Mouse (Mus musculus) midbrain, embryonic 12.5 days (tissue): ENCODE data around the gene Ubald2. TPM values are rescaled to one million over a fixed set of nuclear protein-coding genes. Genes with fewer than 3 reads are reported as not detected.

Experiments
- ATAC-seq: fragments of 200-750 bp; cut with Nextera tagmentation; 2 replicates; pipeline ENCODE4 v1.8.0; 2017; ENCODE audit warnings: low read depth, moderate TSS enrichment, moderate library complexity; ENCODE audit not compliant: low FRiP score
- H3K27ac ChIP-seq: fragments of 300-500 bp; sonication (generic); replicated peaks from 2 replicates; pipeline ENCODE4 v1.5.1; 2016; ENCODE audit warnings: mild to moderate bottlenecking
- H3K27me3 ChIP-seq: fragments of 300-500 bp; sonication (generic); 2 replicates; pipeline ENCODE4 v1.6.1; 2016; ENCODE audit warnings: mild to moderate bottlenecking
- H3K36me3 ChIP-seq: fragments of 300-500 bp; sonication (generic); 2 replicates; pipeline ENCODE4 v1.6.1; 2016
- H3K4me1 ChIP-seq: fragments of 300-500 bp; sonication (generic); 2 replicates; pipeline ENCODE4 v1.6.1; 2016
- H3K4me2 ChIP-seq: fragments of 300-500 bp; sonication (generic); replicated peaks from 2 replicates; pipeline ENCODE4 v1.6.1; 2016; ENCODE audit warnings: mild to moderate bottlenecking, moderate library complexity
- H3K4me3 ChIP-seq: fragments of 300-500 bp; sonication (generic); 2 replicates; pipeline ENCODE4 v1.5.1; 2016; ENCODE audit warnings: mild to moderate bottlenecking
- H3K9ac ChIP-seq: fragments of 300-500 bp; sonication (generic); replicated peaks from 2 replicates; pipeline ENCODE4 v1.6.1; 2016; ENCODE audit warnings: mild to moderate bottlenecking, moderate library complexity
- H3K9me3 ChIP-seq: fragments of 300-500 bp; sonication (generic); 2 replicates; pipeline ENCODE4 v1.6.1; 2016; ENCODE audit warnings: mild to moderate bottlenecking
- WGBS: fragments of 180-500 bp; shearing (Covaris S2); methylation state at CpG from one replicate; pipeline ENCODE4 v1.1.7; 2016; 5-methylcytosine and 5-hydroxymethylcytosine counted together
- polyA plus RNA-seq: library from polyadenylated mRNA; unstranded; fragments of >200 nt; fragmentation: Nextera tagmentation; extraction: Ambion mirVana; gene quantifications from 2 replicates; pipeline ENCODE4 v1.2.1, GENCODE M21; 2016

The Ubald2 gene
- polyA plus RNA-seq, 1 experiment from 2014 or later: 52.5 TPM

- no peak for ATAC-seq
- Histone ChIP-seq H3K4me1 (no peaks in the 10 kb centered on the region), H3K27me3 (no peaks in the 10 kb centered on the region), H3K36me3 (peaks cover 99% of the 10 kb centered on the region), H3K4me2 (no peak overlapping the region), H3K9ac (no peak overlapping the region), H3K27ac (no peak overlapping the region), H3K4me3 (no peak overlapping the region), H3K9me3 (no peaks in the 10 kb centered on the region)
- 80% methylated on average over 15 of the region's 15 CpGs for WGBS
These were observed 43.4 kb downstream of the Ubald2 start for GRCm38 (mm10) chr11:116477160-116477759.

DNA sequence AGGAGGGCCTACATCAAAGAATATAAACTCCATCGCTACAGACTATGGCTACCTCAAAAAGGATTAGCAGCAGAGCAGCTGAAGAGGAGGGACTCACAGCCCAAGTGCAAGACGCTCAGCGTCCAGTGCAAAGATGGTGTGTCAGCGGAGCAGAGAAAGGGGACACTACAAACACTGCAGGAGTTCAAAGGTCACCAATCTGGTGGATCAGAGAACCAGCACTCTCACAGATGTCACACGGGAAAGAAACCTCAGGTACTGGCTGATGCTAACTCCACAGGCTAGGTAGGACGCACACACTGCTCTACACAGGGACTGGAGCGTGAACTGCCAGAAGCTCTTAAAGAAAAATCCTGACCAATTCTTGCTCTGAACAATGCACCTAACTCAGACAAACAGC is 45.1 kb downstream of the Ubald2 start:
- H3K4me2 ChIP-seq: no peak overlapping the region
- H3K9me3 ChIP-seq: no peaks in the 10 kb centered on the region
- peaks cover 95% of the 10 kb centered on the region for H3K36me3 ChIP-seq
- H3K4me3 ChIP-seq: no peak overlapping the region
- no peaks in the 10 kb centered on the region for H3K4me1 ChIP-seq
- H3K27me3 ChIP-seq: no peaks in the 10 kb centered on the region
- 75% methylated on average over 7 of the region's 7 CpGs for WGBS
- no peak for ATAC-seq
- no peak overlapping the region for H3K27ac ChIP-seq
- no peak overlapping the region for H3K9ac ChIP-seq

DNA sequence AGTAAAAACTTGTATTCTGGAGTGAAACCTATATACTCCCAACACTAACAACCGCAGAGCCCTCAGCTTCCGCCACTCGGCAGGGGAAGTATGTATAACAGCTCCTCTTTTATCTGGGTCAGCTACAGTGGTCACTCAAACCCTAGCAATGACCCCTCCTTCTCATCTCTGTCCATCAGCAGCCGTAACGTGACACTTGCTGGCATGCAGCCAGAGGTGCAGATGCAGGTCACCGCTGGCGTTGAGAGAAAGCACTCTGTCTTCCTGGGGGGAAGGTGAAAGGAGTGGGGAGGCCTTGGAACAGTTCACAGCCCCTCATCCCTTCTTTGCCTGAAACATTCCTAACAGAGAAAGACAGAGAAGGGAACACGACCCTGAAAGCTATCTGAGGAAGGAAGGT is 45.9 kb downstream of the Ubald2 start:
- H3K4me2 ChIP-seq: no peak overlapping the region
- no peak overlapping the region for H3K9ac ChIP-seq
- 72% methylated on average over 8 of the region's 8 CpGs for WGBS
- no peaks in the 10 kb centered on the region for H3K27me3 ChIP-seq
- H3K27ac ChIP-seq: no peak overlapping the region
- H3K4me3 ChIP-seq: no peak overlapping the region
- no peaks in the 10 kb centered on the region for H3K4me1 ChIP-seq
- H3K36me3 ChIP-seq: peaks cover 96% of the 10 kb centered on the region
- ATAC-seq: no peak
- no peaks in the 10 kb centered on the region for H3K9me3 ChIP-seq

- H3K9ac ChIP-seq: no peak overlapping the region
- H3K9me3 ChIP-seq: no peaks in the 10 kb centered on the region
- WGBS: 97% methylated on average over 8 of the region's 8 CpGs
- no peaks in the 10 kb centered on the region for H3K4me1 ChIP-seq
- no peaks in the 10 kb centered on the region for H3K27me3 ChIP-seq
- no peak overlapping the region for H3K4me2 ChIP-seq
- no peak overlapping the region for H3K27ac ChIP-seq
- H3K36me3 ChIP-seq: peaks cover 96% of the 10 kb centered on the region
- ATAC-seq: no peak
- no peak overlapping the region for H3K4me3 ChIP-seq
These were observed 47.1 kb downstream of the Ubald2 start for GRCm38 (mm10) chr11:116480975-116481374.

GRCm38 (mm10) chr11:116481776-116482175 is 47.9 kb downstream of the Ubald2 start:
- H3K36me3 ChIP-seq: peaks cover 96% of the 10 kb centered on the region
- H3K4me3 ChIP-seq: no peak overlapping the region
- no peaks in the 10 kb centered on the region for H3K9me3 ChIP-seq
- ATAC-seq: no peak
- H3K27ac ChIP-seq: no peak overlapping the region
- H3K27me3 ChIP-seq: no peaks in the 10 kb centered on the region
- no peak overlapping the region for H3K9ac ChIP-seq
- no peaks in the 10 kb centered on the region for H3K4me1 ChIP-seq
- WGBS: 83% methylated on average over 7 of the region's 7 CpGs
- H3K4me2 ChIP-seq: no peak overlapping the region

GRCm38 (mm10) chr11:116484261-116484660 is 50.4 kb downstream of the Ubald2 start:
- 94% methylated on average over 8 of the region's 8 CpGs for WGBS
- ATAC-seq: no peak

GRCm38 (mm10) chr11:116488207-116488606 is 54.3 kb downstream of the Ubald2 start:
- no peak for ATAC-seq
- Histone ChIP-seq H3K4me1 (peaks cover 9% of the 10 kb centered on the region), H3K27me3 (no peaks in the 10 kb centered on the region; the same call in 1 of the 2 replicates), H3K9me3 (no peaks in the 10 kb centered on the region), H3K4me3 (no peak overlapping the region), H3K36me3 (peaks cover 51% of the 10 kb centered on the region), H3K9ac (no peak overlapping the region), H3K27ac (no peak overlapping the region), H3K4me2 (no peak overlapping the region)

More at GRCm38 (mm10) chr11:116484261-116484660, 50.4 kb downstream of the Ubald2 start:
- no peak overlapping the region for H3K4me2 ChIP-seq
- H3K36me3 ChIP-seq: peaks cover 87% of the 10 kb centered on the region
- H3K4me3 ChIP-seq: no peak overlapping the region
- H3K9me3 ChIP-seq: no peaks in the 10 kb centered on the region
- H3K27ac ChIP-seq: no peak overlapping the region
- peaks cover 4% of the 10 kb centered on the region; the same call in 1 of the 2 replicates for H3K4me1 ChIP-seq
- H3K9ac ChIP-seq: no peak overlapping the region
- no peaks in the 10 kb centered on the region for H3K27me3 ChIP-seq

Other genes with a start within 250 kb of the Ubald2 start
- 50.4 and 60.0 TPM in 2 replicates for gene Ten1, start 235.2 kb upstream of the Ubald2 start, polyA plus RNA-seq
- gene Acox1, start 235.0 kb upstream of the Ubald2 start, polyA plus RNA-seq: 37.9 and 42.6 TPM in 2 replicates
- 0.75 and 1.1 TPM in 2 replicates for gene Evpl, start 196.0 kb upstream of the Ubald2 start, polyA plus RNA-seq
- 84.2 and 85.6 TPM in 2 replicates for gene Srp68, start 159.9 kb upstream of the Ubald2 start, polyA plus RNA-seq
- 0.21 and 0.24 TPM in 2 replicates for gene Galr2, start 153.2 kb upstream of the Ubald2 start, polyA plus RNA-seq
- gene Exoc7, start 126.9 kb upstream of the Ubald2 start, polyA plus RNA-seq: 83.4 and 83.5 TPM in 2 replicates
- gene Foxj1, start 98.7 kb upstream of the Ubald2 start, polyA plus RNA-seq: 9.8 and 10.5 TPM in 2 replicates
- 35.7 and 37.8 TPM in 2 replicates for gene Rnf157, start 21.1 kb upstream of the Ubald2 start, polyA plus RNA-seq
- gene Qrich2, start 32.1 kb downstream of the Ubald2 start, polyA plus RNA-seq: not detected in 2 replicates
- 175 and 183 TPM in 2 replicates for gene Prpsap1, start 60.1 kb downstream of the Ubald2 start, polyA plus RNA-seq
- 4.6 and 7.1 TPM in 2 replicates for gene Sphk1, start 96.8 kb downstream of the Ubald2 start, polyA plus RNA-seq
- gene Ube2o, start 147.4 kb downstream of the Ubald2 start, polyA plus RNA-seq: 17.9 and 19.0 TPM in 2 replicates
- gene Aanat, start 152.3 kb downstream of the Ubald2 start, polyA plus RNA-seq: 0.18 and 0.41 TPM in 2 replicates
- 1.1 and 1.8 TPM in 2 replicates for gene Rhbdf2, start 192.9 kb downstream of the Ubald2 start, polyA plus RNA-seq
- 0.37 and 0.63 TPM in 2 replicates for gene Prcd, start 219.4 kb downstream of the Ubald2 start, polyA plus RNA-seq
- gene Cygb, start 220.2 kb downstream of the Ubald2 start, polyA plus RNA-seq: 2.8 and 3.5 TPM in 2 replicates